Mouse (Mus musculus): ENCODE measurements at regions not wholly inside any gene's neighbourhood (a gene's known extent, or its start where the extent isn't known, plus 50 kb on each side); places are given as distances from the start of the nearest gene placed in this dataset.

- no peak for TF ChIP-seq CTCF (IDR thresholded peaks at IDR 0.05; ENCODE audit: borderline replicate concordance, extremely low read depth, insufficient read depth, insufficient read length)
- TF ChIP-seq POLR2A (IDR thresholded peaks at IDR 0.05; ENCODE audit: borderline replicate concordance, extremely low read depth, insufficient read depth, insufficient read length, poor library complexity, severe bottlenecking) = no peak
These were observed 338.6 kb downstream of the Tle4 start for GRCm38 (mm10) chr19:14259223-14259622.
